Mouse (Mus musculus): ENCODE data around the gene Cnnm1. TPM values are rescaled to one million over a fixed set of nuclear protein-coding genes. Genes with fewer than 3 reads are reported as not detected.

Gene Cnnm1
- polyA plus RNA-seq, 1 experiment = 0.06 TPM

DNA sequence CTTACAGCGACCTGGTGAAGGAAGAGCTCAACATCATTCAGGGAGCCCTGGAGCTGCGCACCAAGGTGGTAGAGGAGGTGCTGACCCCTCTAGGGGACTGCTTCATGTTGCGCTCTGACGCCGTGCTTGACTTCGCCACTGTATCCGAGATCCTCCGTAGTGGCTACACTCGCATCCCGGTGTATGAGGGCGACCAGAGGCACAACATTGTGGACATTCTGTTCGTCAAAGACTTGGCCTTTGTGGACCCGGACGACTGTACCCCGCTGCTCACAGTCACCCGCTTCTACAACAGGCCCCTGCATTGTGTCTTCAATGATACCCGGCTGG is 1.4 kb downstream of the Cnnm1 start:
- TF ChIP-seq CTCF (IDR thresholded peaks at IDR 0.05; ENCODE audit: insufficient read depth, low read length) (no peak), POLR2A (IDR thresholded peaks at IDR 0.05; ENCODE audit: borderline replicate concordance, extremely low read depth, low read depth, low read length) (no peak)
- 18% methylated on average over 17 of the region's 17 CpGs for WGBS
- no peak for DNase-seq
- Histone ChIP-seq H3K4me1 (ENCODE audit: control insufficient read depth, insufficient read depth, low read length) (no peaks in the 10 kb centered on the region), H3K4me3 (replicated peaks; ENCODE audit: extremely low read depth, low read depth, low read length) (no peak overlapping the region)

DNA sequence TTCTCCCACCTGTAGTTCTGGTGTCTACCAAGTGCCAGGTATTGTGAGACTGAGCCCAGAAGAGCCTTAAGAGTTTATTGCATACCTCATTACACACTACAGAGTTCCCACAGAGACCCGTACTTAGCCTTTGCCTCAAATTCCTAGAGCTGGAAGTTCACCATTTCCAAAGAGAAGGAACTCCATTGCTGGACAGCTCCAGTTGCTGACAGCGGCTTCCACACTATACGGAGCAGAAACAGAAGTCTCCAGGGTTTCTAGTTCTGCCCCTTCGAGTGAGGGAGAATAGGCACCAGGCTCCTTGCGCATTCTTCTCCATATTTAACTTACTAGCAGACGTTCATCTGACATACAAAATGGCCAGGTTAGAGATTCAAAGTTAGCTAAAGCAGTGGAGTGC is 2.0 kb downstream of the Cnnm1 start:
- no peak for DNase-seq

DNA sequence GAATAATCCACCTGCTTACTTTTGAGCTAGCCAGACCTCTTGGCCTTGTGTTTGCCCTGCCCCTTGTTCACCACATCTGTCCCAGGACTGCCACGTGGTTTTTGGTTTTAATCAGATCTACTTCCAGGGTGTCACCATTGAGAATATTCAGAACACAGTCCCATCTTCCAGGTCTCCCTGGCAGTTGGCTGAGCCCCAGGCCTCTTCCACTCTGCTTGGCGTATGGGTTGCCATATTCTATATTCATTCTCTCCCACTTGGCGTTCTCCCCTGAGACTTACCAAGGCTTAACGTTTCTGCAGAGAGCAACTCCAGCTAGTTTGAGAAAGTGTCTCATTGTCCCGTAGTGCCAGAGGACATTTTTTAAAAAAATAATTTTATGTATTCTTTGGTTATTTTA is 2.7 kb downstream of the Cnnm1 start:
- Histone ChIP-seq H3K4me3 (replicated peaks; ENCODE audit: extremely low read depth, low read depth, low read length) (no peak overlapping the region), H3K4me1 (ENCODE audit: control insufficient read depth, insufficient read depth, low read length) (no peaks in the 10 kb centered on the region)
- no peak for DNase-seq
- 85% methylated on average over 5 of the region's 5 CpGs for WGBS
- no peak for TF ChIP-seq POLR2A (IDR thresholded peaks at IDR 0.05; ENCODE audit: borderline replicate concordance, extremely low read depth, low read depth, low read length)
- no peak for TF ChIP-seq CTCF (IDR thresholded peaks at IDR 0.05; ENCODE audit: insufficient read depth, low read length)

More for the DNA sequence above, 2.0 kb downstream of the Cnnm1 start:
- Histone ChIP-seq H3K4me1 (ENCODE audit: control insufficient read depth, insufficient read depth, low read length) (no peaks in the 10 kb centered on the region), H3K4me3 (replicated peaks; ENCODE audit: extremely low read depth, low read depth, low read length) (no peak overlapping the region)
- TF ChIP-seq CTCF (IDR thresholded peaks at IDR 0.05; ENCODE audit: insufficient read depth, low read length) (no peak), POLR2A (IDR thresholded peaks at IDR 0.05; ENCODE audit: borderline replicate concordance, extremely low read depth, low read depth, low read length) (no peak)
- 28% methylated on average over 6 of the region's 6 CpGs for WGBS

DNA sequence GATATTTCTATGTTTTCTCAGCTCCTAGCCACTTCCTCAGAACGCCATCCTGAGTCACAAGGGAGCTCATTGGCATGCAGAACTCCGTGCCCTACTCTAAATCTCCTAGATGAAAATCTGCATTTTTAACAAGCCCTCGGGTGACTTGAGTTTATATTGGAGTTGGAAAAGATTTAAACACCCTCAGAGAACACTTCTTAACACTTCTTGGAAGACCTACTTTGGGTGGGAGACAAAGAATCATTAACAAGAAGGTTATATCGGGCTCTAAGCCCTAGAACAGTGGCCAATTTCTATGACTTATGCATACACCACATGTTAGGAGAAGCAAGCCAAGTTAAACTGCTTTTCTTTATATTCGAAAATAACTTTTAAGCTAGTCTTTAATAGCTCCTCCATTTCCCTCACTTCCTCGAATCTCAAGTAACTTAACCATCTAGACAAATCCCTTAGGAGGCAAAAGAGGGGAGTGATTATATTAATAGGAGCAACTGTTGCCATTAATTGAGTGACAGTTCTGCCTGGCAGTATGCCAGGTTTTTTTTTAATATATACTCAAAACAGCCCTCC is 4.5 kb downstream of the Cnnm1 start:
- no peak for DNase-seq

DNA sequence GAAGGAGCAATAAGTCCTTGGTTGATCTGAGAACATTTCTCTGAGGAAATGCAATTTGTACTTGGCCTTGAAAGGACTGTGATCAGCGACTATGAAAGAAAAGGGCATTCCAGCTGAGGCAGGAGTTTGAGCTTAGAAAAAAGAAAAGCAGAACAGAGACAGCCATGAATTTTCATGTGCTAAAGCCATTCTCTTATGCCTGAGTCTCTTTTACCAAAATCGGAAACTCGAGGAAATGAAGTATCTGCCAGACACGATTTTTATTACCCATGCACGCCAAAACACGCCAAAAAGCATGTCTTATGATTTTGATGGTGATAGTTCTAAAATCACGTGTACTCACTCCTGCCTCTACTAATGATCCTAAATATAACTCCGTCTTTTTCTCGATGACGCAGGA is 11.3 kb downstream of the Cnnm1 start:
- WGBS = 85% methylated on average over 10 of the region's 10 CpGs
- no peak for DNase-seq
- TF ChIP-seq POLR2A (IDR thresholded peaks at IDR 0.05; ENCODE audit: borderline replicate concordance, extremely low read depth, low read depth, low read length) = no peak
- TF ChIP-seq CTCF (IDR thresholded peaks at IDR 0.05; ENCODE audit: insufficient read depth, low read length) = no peak
- Histone ChIP-seq H3K4me3 (replicated peaks; ENCODE audit: extremely low read depth, low read depth, low read length) (no peak overlapping the region), H3K4me1 (ENCODE audit: control insufficient read depth, insufficient read depth, low read length) (no peaks in the 10 kb centered on the region)

More for the DNA sequence above, 4.5 kb downstream of the Cnnm1 start:
- H3K4me1 ChIP-seq (ENCODE audit: control insufficient read depth, insufficient read depth, low read length) = no peaks in the 10 kb centered on the region
- TF ChIP-seq POLR2A (IDR thresholded peaks at IDR 0.05; ENCODE audit: borderline replicate concordance, extremely low read depth, low read depth, low read length) (no peak), CTCF (IDR thresholded peaks at IDR 0.05; ENCODE audit: insufficient read depth, low read length) (no peak)
- WGBS = 59% methylated on average over 6 of the region's 6 CpGs
- H3K4me3 ChIP-seq (replicated peaks; ENCODE audit: extremely low read depth, low read depth, low read length) = no peak overlapping the region

DNA sequence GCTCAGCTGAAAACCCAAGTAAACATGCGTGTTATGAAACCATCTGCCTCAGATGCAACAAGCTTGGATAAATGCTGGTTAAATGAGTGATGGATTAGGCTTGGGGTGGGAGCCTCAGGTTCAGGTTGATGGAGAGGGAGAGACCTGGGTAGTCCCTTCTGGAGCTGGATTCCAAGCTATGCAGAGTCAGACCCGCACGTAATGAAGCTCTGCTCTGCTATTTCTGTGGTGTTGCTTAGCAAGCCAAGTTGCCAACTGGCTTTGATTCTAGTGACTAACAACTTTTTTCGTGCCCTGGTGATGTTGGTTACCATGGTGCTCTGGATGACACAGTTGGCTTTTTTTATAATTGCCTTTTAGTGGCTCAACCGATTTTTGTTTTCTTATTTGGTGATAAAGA is 11.9 kb downstream of the Cnnm1 start:
- no peaks in the 10 kb centered on the region for H3K4me1 ChIP-seq (ENCODE audit: control insufficient read depth, insufficient read depth, low read length)
- no peak for DNase-seq
- TF ChIP-seq CTCF (IDR thresholded peaks at IDR 0.05; ENCODE audit: insufficient read depth, low read length) = no peak
- no peak for TF ChIP-seq POLR2A (IDR thresholded peaks at IDR 0.05; ENCODE audit: borderline replicate concordance, extremely low read depth, low read depth, low read length)
- H3K4me3 ChIP-seq (replicated peaks; ENCODE audit: extremely low read depth, low read depth, low read length) = no peak overlapping the region
- 69% methylated on average over 5 of the region's 5 CpGs for WGBS

DNA sequence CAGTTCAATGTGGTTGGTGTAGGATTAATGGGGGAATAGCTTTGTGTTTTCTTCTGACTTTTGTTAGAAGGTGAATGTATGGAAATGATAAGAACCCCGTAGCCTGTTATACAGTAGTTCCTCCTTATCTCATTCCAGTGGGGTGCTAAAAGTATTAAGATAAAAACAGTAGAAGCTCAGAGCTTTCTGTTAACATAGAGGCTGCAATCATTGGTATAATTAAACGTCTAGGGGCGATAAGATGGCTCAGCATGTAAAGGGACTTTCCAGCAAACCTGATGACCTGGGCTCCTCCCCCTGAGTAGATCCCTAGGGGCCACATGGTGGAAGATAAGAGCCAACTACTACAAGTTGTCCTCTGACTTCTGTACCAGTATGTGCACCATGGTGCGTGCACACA is 12.8 kb downstream of the Cnnm1 start:
- no peak for DNase-seq
- no peaks in the 10 kb centered on the region for H3K4me1 ChIP-seq (ENCODE audit: control insufficient read depth, insufficient read depth, low read length)
- H3K4me3 ChIP-seq (replicated peaks; ENCODE audit: extremely low read depth, low read depth, low read length) = no peak overlapping the region
- TF ChIP-seq POLR2A (IDR thresholded peaks at IDR 0.05; ENCODE audit: borderline replicate concordance, extremely low read depth, low read depth, low read length) = no peak
- TF ChIP-seq CTCF (IDR thresholded peaks at IDR 0.05; ENCODE audit: insufficient read depth, low read length) = no peak
- 72% methylated on average over 4 of the region's 4 CpGs for WGBS

DNA sequence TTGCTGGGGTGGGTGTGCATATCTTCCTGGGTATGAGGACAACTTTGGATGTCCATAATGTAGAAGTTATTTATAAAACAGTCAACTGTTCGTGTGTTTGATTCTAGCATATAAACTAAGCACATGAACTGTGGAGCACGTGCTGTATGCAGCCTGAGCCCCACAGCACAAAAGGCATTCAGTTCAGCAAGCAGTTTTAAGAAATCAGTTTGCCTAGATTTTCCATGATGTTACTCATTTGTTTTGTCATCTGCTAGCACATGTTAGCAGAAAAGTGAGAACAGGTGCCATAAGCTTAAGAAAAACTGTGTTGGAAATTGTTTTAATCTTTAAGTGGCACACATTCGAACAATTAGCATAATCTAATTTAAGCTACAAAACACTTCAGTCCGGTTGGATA is 19.7 kb downstream of the Cnnm1 start:
- TF ChIP-seq POLR2A (IDR thresholded peaks at IDR 0.05; ENCODE audit: borderline replicate concordance, extremely low read depth, low read depth, low read length) (no peak), CTCF (IDR thresholded peaks at IDR 0.05; ENCODE audit: insufficient read depth, low read length) (no peak)
- no peak for DNase-seq
- no peaks in the 10 kb centered on the region for H3K4me1 ChIP-seq (ENCODE audit: control insufficient read depth, insufficient read depth, low read length)
- WGBS = 58% methylated on average over 4 of the region's 4 CpGs
- H3K4me3 ChIP-seq (replicated peaks; ENCODE audit: extremely low read depth, low read depth, low read length) = no peak overlapping the region

DNA sequence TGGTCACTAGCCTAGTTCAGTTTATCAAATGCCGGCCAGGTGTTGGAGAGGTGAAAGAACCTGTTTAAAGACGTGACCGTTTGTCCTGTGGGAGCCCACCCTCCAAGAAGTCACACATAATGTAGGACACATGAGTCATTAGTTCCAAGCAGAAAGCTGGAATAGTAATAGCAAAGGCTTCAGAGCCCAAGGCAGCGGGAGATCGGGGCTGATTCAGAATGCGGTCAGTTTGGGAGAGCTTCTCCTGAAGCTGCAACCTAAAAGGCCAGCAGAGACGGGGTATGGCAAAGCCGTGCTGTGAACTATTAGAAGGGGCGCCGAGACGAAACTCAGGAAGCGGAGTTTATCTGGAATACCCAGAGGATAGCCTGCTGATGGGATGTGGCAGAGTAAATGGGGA is 20.2 kb downstream of the Cnnm1 start:
- H3K4me1 ChIP-seq (ENCODE audit: control insufficient read depth, insufficient read depth, low read length) = no peaks in the 10 kb centered on the region
- no peak for DNase-seq
- 87% methylated on average over 12 of the region's 12 CpGs for WGBS
- no peak overlapping the region for H3K4me3 ChIP-seq (replicated peaks; ENCODE audit: extremely low read depth, low read depth, low read length)
- no peak for TF ChIP-seq POLR2A (IDR thresholded peaks at IDR 0.05; ENCODE audit: borderline replicate concordance, extremely low read depth, low read depth, low read length)
- TF ChIP-seq CTCF (IDR thresholded peaks at IDR 0.05; ENCODE audit: insufficient read depth, low read length) = no peak

DNA sequence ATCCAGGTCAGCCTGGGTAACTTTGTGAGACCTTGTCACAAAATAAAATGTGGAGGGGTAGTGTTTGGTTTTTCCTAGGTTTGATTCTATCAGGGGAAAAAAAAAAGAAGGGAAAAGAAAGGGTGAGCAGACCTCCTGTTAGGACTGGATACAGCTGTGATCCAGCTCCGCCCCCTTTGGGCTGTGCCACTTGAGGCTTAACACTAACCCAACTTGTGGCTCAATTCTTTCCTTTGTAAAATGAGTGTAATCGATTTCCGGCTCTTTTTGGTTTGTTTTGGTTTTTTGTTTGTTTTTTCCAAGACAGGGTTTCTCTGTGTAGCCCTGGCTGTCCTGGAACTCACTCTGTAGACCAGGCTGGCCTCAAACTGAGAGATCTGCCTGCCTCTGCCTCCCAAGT is 21.9 kb downstream of the Cnnm1 start:
- no peak overlapping the region for H3K4me3 ChIP-seq (replicated peaks; ENCODE audit: extremely low read depth, low read depth, low read length)
- WGBS = 85% methylated on average over 3 of the region's 3 CpGs
- TF ChIP-seq POLR2A (IDR thresholded peaks at IDR 0.05; ENCODE audit: borderline replicate concordance, extremely low read depth, low read depth, low read length) = no peak
- DNase-seq = no peak
- no peaks in the 10 kb centered on the region for H3K4me1 ChIP-seq (ENCODE audit: control insufficient read depth, insufficient read depth, low read length)

All from lung, adult 2 months (tissue).